Mouse (Mus musculus) activated CD4-positive, CD25-positive, alpha-beta regulatory T cell, adult 4 months (primary cell): ENCODE data around the gene Scgb3a1. TPM values are rescaled to one million over a fixed set of nuclear protein-coding genes. Genes with fewer than 3 reads are reported as not detected.

Experiments
- polyA plus RNA-seq, 2 experiments: library from polyadenylated mRNA; unstranded; fragments of 100-300 nt; shearing (Covaris generic); gene quantifications; one replicate each; pipeline ENCODE4 v1.2.1; 2017

The Scgb3a1 gene
- polyA plus RNA-seq, 2 experiments from 2014 or later, result 0.97 TPM; not detected in 1

Other genes with a start within 250 kb of the Scgb3a1 start
- gene Olfr1389, start 240.5 kb upstream of the Scgb3a1 start, polyA plus RNA-seq, result not detected
- gene Olfr1388, start 227.0 kb upstream of the Scgb3a1 start, polyA plus RNA-seq, result not detected
- gene Olfr1387, start 208.3 kb upstream of the Scgb3a1 start, polyA plus RNA-seq, result under 1 TPM in 1 of 2 experiments, not detected in 1; 0.16 TPM
- gene Olfr1386, start 198.6 kb upstream of the Scgb3a1 start, polyA plus RNA-seq, result not detected
- under 1 TPM in 1 of 2 experiments, not detected in 1; 0.17 TPM for gene Olfr1385, start 174.5 kb upstream of the Scgb3a1 start, polyA plus RNA-seq
- gene Olfr1384, start 156.9 kb upstream of the Scgb3a1 start, polyA plus RNA-seq, result not detected
- not detected for gene Olfr1383, start 144.0 kb upstream of the Scgb3a1 start, polyA plus RNA-seq
- gene Olfr1382, start 135.4 kb upstream of the Scgb3a1 start, polyA plus RNA-seq, result not detected
- gene Olfr1381, start 120.2 kb upstream of the Scgb3a1 start, polyA plus RNA-seq, result not detected
- not detected for gene Olfr1380, start 106.7 kb upstream of the Scgb3a1 start, polyA plus RNA-seq
- not detected for gene Flt4, start 54.3 kb upstream of the Scgb3a1 start, polyA plus RNA-seq
- gene Cnot6, start 49.1 kb downstream of the Scgb3a1 start, polyA plus RNA-seq, result 10 to 100 TPM; 25.8 to 30.9 TPM
- gene Gfpt2, start 130.6 kb downstream of the Scgb3a1 start, polyA plus RNA-seq, result 1 to 10 TPM in 1 of 2 experiments, under 1 TPM in 1; 0.83 to 1.1 TPM
- 10 to 100 TPM; 17.3 to 19.2 TPM for gene Mapk9, start 183.1 kb downstream of the Scgb3a1 start, polyA plus RNA-seq
- under 1 TPM in 1 of 2 experiments, not detected in 1; 0.50 TPM for gene Rasgef1c, start 238.2 kb downstream of the Scgb3a1 start, polyA plus RNA-seq